Mouse (Mus musculus) gastrocnemius, adult 8-10 months (tissue): ENCODE measurements around the gene Ttll11. TPM values are rescaled to one million over a fixed set of nuclear protein-coding genes. Genes with fewer than 3 reads are reported as not detected.

ENCODE experiments used
- DNase-seq, 2 experiments: peaks; one replicate each; pipeline ENCODE4 v3.0.0; 2022; ENCODE audit warnings: low spot score in 2 of 2
- total RNA-seq, 4 experiments: library from RNA; stranded (reverse); gene quantifications; 2 replicates each; pipeline ENCODE4 v1.2.4; 2022

The Ttll11 gene
- total RNA-seq, 4 experiments from 2014 or later: 2.0 to 3.2 (median 2.5) TPM

GRCm38 (mm10) chr2:35830966-35831903, 148.5 kb downstream of the Ttll11 start:
- no peak for DNase-seq

- no peak for DNase-seq
These were observed 150.6 kb downstream of the Ttll11 start for GRCm38 (mm10) chr2:35829136-35829535.

- no peak for DNase-seq
These were observed 151.8 kb downstream of the Ttll11 start for GRCm38 (mm10) chr2:35827886-35828285.

- DNase-seq: no peak
These were observed 154.6 kb downstream of the Ttll11 start for GRCm38 (mm10) chr2:35825157-35825556.

GRCm38 (mm10) chr2:35823589-35823988, 156.1 kb downstream of the Ttll11 start:
- no peak for DNase-seq

GRCm38 (mm10) chr2:35818883-35819282, 160.8 kb downstream of the Ttll11 start:
- DNase-seq: no peak

GRCm38 (mm10) chr2:35816056-35816661, 163.6 kb downstream of the Ttll11 start:
- no peak for DNase-seq

GRCm38 (mm10) chr2:35812561-35812933, 167.2 kb downstream of the Ttll11 start:
- DNase-seq: no peak

GRCm38 (mm10) chr2:35811801-35812560, 167.7 kb downstream of the Ttll11 start:
- DNase-seq: no peak

GRCm38 (mm10) chr2:35810027-35810426, 169.7 kb downstream of the Ttll11 start:
- no peak for DNase-seq

- no peak for DNase-seq
These were observed 170.6 kb downstream of the Ttll11 start for GRCm38 (mm10) chr2:35809141-35809540.

- DNase-seq: no peak
These were observed 173.8 kb downstream of the Ttll11 start for GRCm38 (mm10) chr2:35805881-35806280.

GRCm38 (mm10) chr2:35803095-35803494, 176.6 kb downstream of the Ttll11 start:
- DNase-seq: no peak

GRCm38 (mm10) chr2:35801759-35802158, 178.0 kb downstream of the Ttll11 start:
- no peak for DNase-seq

GRCm38 (mm10) chr2:35799073-35799472, 180.6 kb downstream of the Ttll11 start:
- DNase-seq: no peak

- no peak for DNase-seq
These were observed 181.7 kb downstream of the Ttll11 start for GRCm38 (mm10) chr2:35797998-35798397.

- no peak for DNase-seq
These were observed 190.1 kb downstream of the Ttll11 start for GRCm38 (mm10) chr2:35789362-35790326.

GRCm38 (mm10) chr2:35785877-35786276, 193.8 kb downstream of the Ttll11 start:
- no peak for DNase-seq

GRCm38 (mm10) chr2:35783368-35783767, 196.3 kb downstream of the Ttll11 start:
- DNase-seq: no peak

- no peak for DNase-seq
These were observed 200.4 kb downstream of the Ttll11 start for GRCm38 (mm10) chr2:35779266-35779665.

- DNase-seq: no peak
These were observed 202.8 kb downstream of the Ttll11 start for GRCm38 (mm10) chr2:35776935-35777334.
